Mouse (Mus musculus) limb, embryonic 15.5 days (tissue): ENCODE data around the gene Kctd19. TPM values are rescaled to one million over a fixed set of nuclear protein-coding genes. Genes with fewer than 3 reads are reported as not detected.

ENCODE experiments used
- ATAC-seq: fragments of 200-750 bp; cut with Nextera tagmentation; 2 replicates; pipeline ENCODE4 v1.8.0; 2017; ENCODE audit warnings: low read depth, moderate TSS enrichment; ENCODE audit not compliant: insufficient number of reproducible peaks, low FRiP score, low TSS enrichment
- H3K27ac ChIP-seq: fragments of 300-500 bp; sonication (generic); 2 replicates; pipeline ENCODE4 v1.5.1; 2015; ENCODE audit warnings: moderate library complexity, mild to moderate bottlenecking, inconsistent platforms
- H3K27me3 ChIP-seq: fragments of 300-500 bp; sonication (generic); 2 replicates; pipeline ENCODE4 v1.6.1; 2015; ENCODE audit warnings: inconsistent platforms
- H3K36me3 ChIP-seq: fragments of 300-500 bp; sonication (generic); 2 replicates; pipeline ENCODE4 v1.6.1; 2015; ENCODE audit warnings: inconsistent platforms
- H3K4me1 ChIP-seq: fragments of 300-500 bp; sonication (generic); 2 replicates; pipeline ENCODE4 v1.6.1; 2015; ENCODE audit warnings: inconsistent platforms
- H3K4me2 ChIP-seq: fragments of 300-500 bp; sonication (generic); 2 replicates; pipeline ENCODE4 v1.6.1; 2015; ENCODE audit warnings: mild to moderate bottlenecking, inconsistent platforms
- H3K4me3 ChIP-seq: fragments of 300-500 bp; sonication (generic); 2 replicates; pipeline ENCODE4 v1.5.1; 2015; ENCODE audit warnings: mild to moderate bottlenecking, inconsistent platforms
- H3K9ac ChIP-seq: fragments of 300-500 bp; sonication (generic); 2 replicates; pipeline ENCODE4 v1.6.1; 2015; ENCODE audit warnings: inconsistent platforms
- H3K9me3 ChIP-seq: fragments of 300-500 bp; sonication (generic); 2 replicates; pipeline ENCODE4 v1.6.1; 2016; ENCODE audit warnings: inconsistent platforms
- WGBS: fragments of 180-500 bp; shearing (Covaris S2); methylation state at CpG from one replicate; pipeline ENCODE4 v1.1.7; 2015; 5-methylcytosine and 5-hydroxymethylcytosine counted together
- polyA plus RNA-seq: library from polyadenylated mRNA; unstranded; fragments of >200 nt; fragmentation: Nextera tagmentation; extraction: Ambion mirVana; gene quantifications from 2 replicates; pipeline ENCODE4 v1.2.1, GENCODE M21; 2015

Gene Kctd19
- polyA plus RNA-seq, 1 experiment from 2014 or later, result not detected

GRCm38 (mm10) chr8:105380308-105380707, 33.0 kb downstream of the Kctd19 start:
- WGBS, result 73% methylated on average over 12 of the region's 12 CpGs
- Histone ChIP-seq H3K9me3 (no peaks in the 10 kb centered on the region), H3K9ac (no peak overlapping the region), H3K4me2 (no peak overlapping the region), H3K36me3 (no peaks in the 10 kb centered on the region), H3K27ac (no peak overlapping the region), H3K4me1 (peaks cover 36% of the 10 kb centered on the region), H3K4me3 (no peak overlapping the region), H3K27me3 (no peaks in the 10 kb centered on the region)
- ATAC-seq, result no peak

GRCm38 (mm10) chr8:105378673-105379072, 34.6 kb downstream of the Kctd19 start:
- peaks cover 33% of the 10 kb centered on the region for H3K4me1 ChIP-seq
- H3K4me2 ChIP-seq, result peak overlapping the region; percentile 26
- no peak overlapping the region for H3K9ac ChIP-seq
- no peaks in the 10 kb centered on the region for H3K36me3 ChIP-seq
- no peaks in the 10 kb centered on the region for H3K9me3 ChIP-seq
- no peak overlapping the region for H3K4me3 ChIP-seq
- WGBS, result 24% methylated on average over 19 of the region's 19 CpGs
- 0 out of 2 replicates have a peak, but pooled peaks have one; percentile 60 for ATAC-seq
- H3K27me3 ChIP-seq, result no peaks in the 10 kb centered on the region
- peak overlapping the region; percentile 75 for H3K27ac ChIP-seq

GRCm38 (mm10) chr8:105374513-105374966, 38.8 kb downstream of the Kctd19 start:
- peak overlapping the region; percentile 35 for H3K4me2 ChIP-seq
- no peak overlapping the region for H3K27ac ChIP-seq
- H3K9ac ChIP-seq, result no peak overlapping the region
- H3K27me3 ChIP-seq, result no peaks in the 10 kb centered on the region
- H3K4me1 ChIP-seq, result peaks cover 23% of the 10 kb centered on the region
- 36% methylated on average over 33 of the region's 33 CpGs for WGBS
- H3K9me3 ChIP-seq, result no peaks in the 10 kb centered on the region
- ATAC-seq, result no peak
- H3K4me3 ChIP-seq, result peak overlapping the region; percentile 17
- no peaks in the 10 kb centered on the region for H3K36me3 ChIP-seq

GRCm38 (mm10) chr8:105373032-105373431, 40.3 kb downstream of the Kctd19 start, which contains the start of gene Plekhg4:
Gene Plekhg4 (plus strand): TSS chr8:105373274.
- H3K27me3 ChIP-seq, result no peaks in the 10 kb centered on the region
- 0 out of 2 replicates have a peak, but pooled peaks cover 3% of the 10 kb centered on the region for H3K36me3 ChIP-seq
- no peak within 1 kb of the TSS for H3K4me3 ChIP-seq
- no peak within 1 kb of the TSS for H3K9ac ChIP-seq
- no peak within 1 kb of the TSS for H3K27ac ChIP-seq
- peaks cover 8% of the 10 kb centered on the region for H3K4me1 ChIP-seq
- ATAC-seq, result no peak
- H3K4me2 ChIP-seq, result peak within 1 kb of the TSS; percentile 35
- no peaks in the 10 kb centered on the region for H3K9me3 ChIP-seq
- 52% methylated on average over 2 of the region's 2 CpGs for WGBS

GRCm38 (mm10) chr8:105372473-105372872, 40.8 kb downstream of the Kctd19 start:
- Histone ChIP-seq H3K27me3 (no peaks in the 10 kb centered on the region), H3K4me3 (no peak overlapping the region), H3K9me3 (no peaks in the 10 kb centered on the region), H3K36me3 (peaks cover 4% of the 10 kb centered on the region; the same call in 1 of the 2 replicates), H3K9ac (no peak overlapping the region), H3K27ac (no peak overlapping the region), H3K4me1 (peaks cover 3% of the 10 kb centered on the region), H3K4me2 (no peak overlapping the region)
- 79% methylated on average over 9 of the region's 9 CpGs for WGBS
- no peak for ATAC-seq

- no peak overlapping the region for H3K9ac ChIP-seq
- H3K36me3 ChIP-seq, result peaks cover 15% of the 10 kb centered on the region; the same call in 1 of the 2 replicates
- H3K9me3 ChIP-seq, result no peaks in the 10 kb centered on the region
- no peak overlapping the region for H3K4me2 ChIP-seq
- no peak overlapping the region for H3K4me3 ChIP-seq
- 71% methylated on average over 2 of the region's 2 CpGs for WGBS
- ATAC-seq, result no peak
- no peaks in the 10 kb centered on the region for H3K27me3 ChIP-seq
- H3K4me1 ChIP-seq, result peaks cover 6% of the 10 kb centered on the region; the same call in 1 of the 2 replicates
- H3K27ac ChIP-seq, result no peak overlapping the region
Observed at GRCm38 (mm10) chr8:105367107-105367506, 46.2 kb downstream of the Kctd19 start.

GRCm38 (mm10) chr8:105361751-105362702, 51.3 kb downstream of the Kctd19 start:
- Histone ChIP-seq H3K9me3 (no peaks in the 10 kb centered on the region), H3K4me1 (peaks cover 19% of the 10 kb centered on the region), H3K27ac (peak overlapping the region; percentile 59), H3K36me3 (peaks cover 7% of the 10 kb centered on the region), H3K4me2 (no peak overlapping the region), H3K9ac (no peak overlapping the region), H3K4me3 (no peak overlapping the region), H3K27me3 (no peaks in the 10 kb centered on the region)
- WGBS, result 52% methylated on average over 12 of the region's 12 CpGs
- no peak for ATAC-seq

GRCm38 (mm10) chr8:105359646-105360045, 53.7 kb downstream of the Kctd19 start:
- H3K27me3 ChIP-seq, result no peaks in the 10 kb centered on the region
- 50% methylated on average over 4 of the region's 4 CpGs for WGBS
- H3K27ac ChIP-seq, result no peak overlapping the region
- no peak for ATAC-seq
- H3K4me2 ChIP-seq, result no peak overlapping the region
- H3K4me3 ChIP-seq, result no peak overlapping the region
- H3K36me3 ChIP-seq, result peaks cover 12% of the 10 kb centered on the region
- peaks cover 27% of the 10 kb centered on the region for H3K4me1 ChIP-seq
- H3K9me3 ChIP-seq, result no peaks in the 10 kb centered on the region
- no peak overlapping the region for H3K9ac ChIP-seq

- no peak overlapping the region for H3K27ac ChIP-seq
- WGBS, result 72% methylated on average over 15 of the region's 15 CpGs
- peaks cover 31% of the 10 kb centered on the region for H3K4me1 ChIP-seq
- H3K9ac ChIP-seq, result no peak overlapping the region
- H3K36me3 ChIP-seq, result peaks cover 12% of the 10 kb centered on the region
- no peak overlapping the region for H3K4me2 ChIP-seq
- H3K4me3 ChIP-seq, result no peak overlapping the region
- no peak for ATAC-seq
- no peaks in the 10 kb centered on the region for H3K27me3 ChIP-seq
- no peaks in the 10 kb centered on the region for H3K9me3 ChIP-seq
Observed at GRCm38 (mm10) chr8:105359208-105359607, 54.1 kb downstream of the Kctd19 start.

GRCm38 (mm10) chr8:105356681-105357080, 56.6 kb downstream of the Kctd19 start:
- H3K9me3 ChIP-seq, result no peaks in the 10 kb centered on the region
- peaks cover 25% of the 10 kb centered on the region for H3K4me1 ChIP-seq
- H3K4me2 ChIP-seq, result no peak overlapping the region
- H3K9ac ChIP-seq, result no peak overlapping the region
- peaks cover 12% of the 10 kb centered on the region for H3K36me3 ChIP-seq
- no peaks in the 10 kb centered on the region for H3K27me3 ChIP-seq
- no peak overlapping the region for H3K27ac ChIP-seq
- H3K4me3 ChIP-seq, result no peak overlapping the region
- ATAC-seq, result no peak
- WGBS, result 88% methylated on average over 14 of the region's 14 CpGs

- Histone ChIP-seq H3K4me2 (no peak overlapping the region), H3K27ac (no peak overlapping the region), H3K4me3 (no peak overlapping the region), H3K9me3 (no peaks in the 10 kb centered on the region), H3K27me3 (no peaks in the 10 kb centered on the region), H3K4me1 (peaks cover 22% of the 10 kb centered on the region), H3K36me3 (peaks cover 12% of the 10 kb centered on the region), H3K9ac (no peak overlapping the region)
- ATAC-seq, result no peak
- 63% methylated on average over 26 of the region's 26 CpGs for WGBS
Observed at GRCm38 (mm10) chr8:105355179-105356024, 57.9 kb downstream of the Kctd19 start.
